Mouse (Mus musculus): ENCODE data around the gene Tssk6.

DNA sequence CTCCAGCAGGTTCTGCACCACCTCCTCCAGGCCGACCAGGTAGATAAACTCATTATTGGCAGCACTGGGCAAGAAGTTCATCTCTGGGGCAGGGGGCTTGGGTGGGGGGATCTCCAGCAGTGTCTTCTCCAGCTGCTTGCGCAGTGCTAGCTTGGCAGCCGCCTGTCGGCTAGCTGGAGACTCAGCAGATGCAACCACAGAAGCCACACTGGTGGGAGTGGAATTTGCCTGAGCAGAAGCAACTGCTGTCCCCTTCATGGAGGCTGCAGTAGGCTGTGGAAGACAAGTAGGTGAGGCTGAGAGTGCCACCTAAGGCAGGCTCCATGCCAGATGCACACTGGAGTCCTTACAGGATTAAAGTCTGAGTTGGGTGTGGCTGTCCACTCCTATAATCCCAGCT, 12.5 kb downstream of the Tssk6 start:
- TF ChIP-seq CTCF (IDR thresholded peaks at IDR 0.05) (no peak), POLR2A (IDR thresholded peaks at IDR 0.05; ENCODE audit: insufficient read depth, low read depth, low read length) (no peak), EP300 (IDR thresholded peaks at IDR 0.05; ENCODE audit: insufficient read depth, low read depth, low read length) (no peak)

All from heart, adult 2 months (tissue).